18 mouse cellular contexts compared by ENCODE assay signal in the genomic region with DNA sequence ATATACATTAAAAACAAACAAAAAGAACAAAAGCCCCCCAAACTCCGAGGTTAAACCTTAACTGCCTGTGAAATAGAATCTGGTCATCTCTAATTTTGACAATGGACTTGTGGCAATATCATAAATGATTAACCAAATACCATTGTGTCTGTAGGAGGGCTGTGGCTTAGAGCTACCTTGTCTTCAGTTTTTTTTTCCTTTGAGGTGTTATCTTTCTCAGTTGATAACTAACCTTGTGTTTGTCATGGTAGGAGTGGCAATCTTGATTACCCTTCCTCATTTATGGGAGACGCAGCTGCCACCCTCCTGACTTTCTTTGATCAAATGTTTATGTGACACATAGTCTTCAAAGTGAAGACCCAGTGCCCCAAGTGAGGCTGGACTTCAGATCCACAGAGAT. TPM values are rescaled to one million over a fixed set of nuclear protein-coding genes. Genes with fewer than 3 reads are reported as not detected.
"Had no signal": no experiment of that assay in that cellular context is flagged by ENCODE, and none has a peak within 500 bp of the region (broad histone marks: within the 10 kb centered on the region; RNA-seq: fewer than 3 reads in every experiment).

No protein-coding gene starts in this region.

- H3K36me3 ChIP-seq: liver, embryonic 12.5 days; lung, embryonic 15.5 days; midbrain, embryonic 12.5 days; neural tube, embryonic 12.5 days had no signal

- H3K9ac ChIP-seq: liver, embryonic 12.5 days; liver, embryonic 14.5 days; lung, embryonic 15.5 days; midbrain, embryonic 12.5 days; neural tube, embryonic 12.5 days had no signal

- DNase-seq: lung, adult 2 months; lung, postnatal 14 days; lung, postnatal 36 days; midbrain, embryonic 14.5 days; right cerebral cortex, postnatal 14 days; spleen, adult 18-20 months; thymus, adult 2 months; thymus, postnatal 25 days; thymus, postnatal 4 days had no signal

- H3K27ac ChIP-seq: liver, embryonic 12.5 days; liver, embryonic 14.5 days; lung, embryonic 15.5 days; macrophage; midbrain, embryonic 12.5 days; neural tube, embryonic 12.5 days had no signal

- H3K4me3 ChIP-seq: liver, embryonic 12.5 days; lung, embryonic 15.5 days; megakaryocyte, embryonic 14.5 days; midbrain, embryonic 12.5 days; neural tube, embryonic 12.5 days had no signal

- H3K4me1 ChIP-seq: liver, embryonic 12.5 days; megakaryocyte, embryonic 14.5 days; midbrain, embryonic 12.5 days; neural tube, embryonic 12.5 days had no signal

- H3K27me3 ChIP-seq: liver, embryonic 12.5 days; lung, embryonic 15.5 days; megakaryocyte, embryonic 14.5 days; midbrain, embryonic 12.5 days; neural tube, embryonic 12.5 days had no signal

- ATAC-seq: liver, embryonic 12.5 days; lung, postnatal 0 days had no signal

- H3K9me3 ChIP-seq: liver, embryonic 12.5 days; lung, embryonic 15.5 days; megakaryocyte, embryonic 14.5 days; midbrain, embryonic 12.5 days; neural tube, embryonic 12.5 days had no signal

- H3K4me2 ChIP-seq: liver, embryonic 12.5 days; lung, embryonic 15.5 days; midbrain, embryonic 12.5 days; neural tube, embryonic 12.5 days had no signal

RNA-seq across cellular contexts. Expression of a gene that starts 24.3 kb away (rescaled TPM):
- total RNA-seq: monocyte, adult 5-6 weeks had no signal
- polyA plus RNA-seq: macrophage had no signal
